Mouse (Mus musculus) neural tube, embryonic 15.5 days (tissue): Measurements from ENCODE around the gene Pfkp. TPM values are rescaled to one million over a fixed set of nuclear protein-coding genes. Genes with fewer than 3 reads are reported as not detected.

Source experiments
- ATAC-seq: fragments of 200-750 bp; cut with Nextera tagmentation; 2 replicates; pipeline ENCODE4 v1.8.0; 2017; ENCODE audit warnings: mild to moderate bottlenecking, moderate TSS enrichment, moderate library complexity; ENCODE audit not compliant: low FRiP score
- H3K27ac ChIP-seq: fragments of 300-500 bp; sonication (generic); replicated peaks from 2 replicates; pipeline ENCODE4 v1.5.1; 2015; ENCODE audit warnings: mild to moderate bottlenecking, inconsistent platforms
- H3K27me3 ChIP-seq: fragments of 300-500 bp; sonication (generic); replicated peaks from 2 replicates; pipeline ENCODE4 v1.6.1; 2015; ENCODE audit warnings: inconsistent platforms
- H3K36me3 ChIP-seq: fragments of 300-500 bp; sonication (generic); 2 replicates; pipeline ENCODE4 v1.6.1; 2015; ENCODE audit warnings: inconsistent platforms
- H3K4me1 ChIP-seq: fragments of 300-500 bp; sonication (generic); 2 replicates; pipeline ENCODE4 v1.6.1; 2015; ENCODE audit warnings: inconsistent platforms
- H3K4me2 ChIP-seq: fragments of 300-500 bp; sonication (generic); 2 replicates; pipeline ENCODE4 v1.6.1; 2015; ENCODE audit warnings: inconsistent platforms, mild to moderate bottlenecking, moderate library complexity
- H3K4me3 ChIP-seq: fragments of 300-500 bp; sonication (generic); replicated peaks from 2 replicates; pipeline ENCODE4 v1.5.1; 2015; ENCODE audit warnings: mild to moderate bottlenecking, inconsistent platforms
- H3K9ac ChIP-seq: fragments of 300-500 bp; sonication (generic); replicated peaks from 2 replicates; pipeline ENCODE4 v1.6.1; 2015; ENCODE audit warnings: mild to moderate bottlenecking, inconsistent platforms
- H3K9me3 ChIP-seq: fragments of 300-500 bp; sonication (generic); replicated peaks from 2 replicates; pipeline ENCODE4 v1.6.1; 2016; ENCODE audit warnings: inconsistent platforms
- WGBS: fragments of 180-500 bp; shearing (Covaris S2); methylation state at CpG from one replicate; pipeline ENCODE4 v1.1.7; 2015; ENCODE audit warnings: mixed read lengths; 5-methylcytosine and 5-hydroxymethylcytosine counted together
- polyA plus RNA-seq: library from polyadenylated mRNA; unstranded; fragments of >200 nt; fragmentation: Nextera tagmentation; extraction: Ambion mirVana; gene quantifications from 2 replicates; pipeline ENCODE4 v1.2.1, GENCODE M21; 2015

Gene Pfkp
- polyA plus RNA-seq, 1 experiment from 2014 or later: 554 TPM

DNA sequence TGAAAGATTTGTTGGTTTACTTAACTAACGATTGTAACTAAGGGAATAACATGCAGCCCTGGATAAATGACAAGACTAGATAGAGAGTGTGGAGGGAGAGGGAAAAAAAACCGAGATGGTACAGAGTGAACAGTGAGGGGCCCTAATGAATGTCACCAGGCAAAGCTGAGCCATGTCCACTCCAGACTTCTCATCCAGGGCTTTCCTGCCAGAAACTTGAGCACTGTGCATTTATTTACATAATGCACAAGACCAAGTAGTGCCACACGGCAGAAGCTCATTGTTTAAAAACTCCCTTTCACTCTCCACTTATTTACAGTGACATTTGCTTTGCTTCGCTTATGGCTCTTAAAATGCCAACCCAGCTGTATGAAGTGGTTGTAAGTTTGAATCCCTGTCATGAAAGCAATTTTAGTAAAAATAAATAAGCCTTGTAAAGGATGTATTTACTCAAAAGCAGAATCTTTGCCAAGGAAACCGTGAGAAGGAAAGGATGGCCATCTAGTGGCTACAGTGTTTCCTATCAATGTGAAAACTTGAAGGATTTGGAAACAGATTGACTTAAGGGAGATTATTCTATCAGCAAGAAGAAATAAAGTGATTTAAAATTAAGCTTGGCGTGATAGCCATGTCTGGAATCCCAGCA, 113.2 kb downstream of the Pfkp start:
- no peaks in the 10 kb centered on the region for H3K9me3 ChIP-seq
- H3K9ac ChIP-seq: no peak overlapping the region
- no peak overlapping the region for H3K4me3 ChIP-seq
- H3K4me2 ChIP-seq: peak overlapping the region; percentile 38
- WGBS: 37% methylated on average over 6 of the region's 6 CpGs
- H3K4me1 ChIP-seq: 0 out of 2 replicates have a peak, but pooled peaks cover 4% of the 10 kb centered on the region
- H3K27me3 ChIP-seq: no peaks in the 10 kb centered on the region
- H3K27ac ChIP-seq: no peak overlapping the region
- ATAC-seq: peak; percentile 47; the same call in 1 of the 2 replicates
- H3K36me3 ChIP-seq: no peaks in the 10 kb centered on the region

DNA sequence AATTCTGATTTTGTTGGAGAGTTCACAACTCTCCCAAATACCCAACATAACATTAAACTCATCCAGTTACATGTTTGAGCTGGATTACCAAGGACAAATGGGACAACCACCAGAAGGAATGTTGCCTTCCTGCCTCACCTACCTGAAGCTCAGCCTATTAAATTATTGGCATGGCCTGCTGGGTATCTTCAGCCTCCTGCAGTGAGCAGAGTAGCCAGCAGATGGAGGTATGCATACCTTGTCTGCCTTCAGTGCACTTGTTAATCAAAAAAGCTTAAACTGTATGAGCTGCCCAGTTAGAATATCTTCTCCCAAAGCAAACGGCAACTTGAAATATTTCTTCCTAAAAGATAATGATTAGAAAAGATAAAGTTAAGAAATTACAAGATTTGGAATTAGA, 115.9 kb downstream of the Pfkp start:
- Histone ChIP-seq H3K4me1 (0 out of 2 replicates have a peak, but pooled peaks cover 4% of the 10 kb centered on the region), H3K36me3 (no peaks in the 10 kb centered on the region), H3K27me3 (no peaks in the 10 kb centered on the region), H3K9me3 (no peaks in the 10 kb centered on the region), H3K27ac (no peak overlapping the region), H3K4me2 (no peak overlapping the region), H3K4me3 (no peak overlapping the region), H3K9ac (no peak overlapping the region)
- no peak for ATAC-seq
- 87% methylated on average over 1 of the region's 1 CpGs for WGBS

Other genes with a start within 250 kb of the Pfkp start
- 41.7 and 52.6 TPM in 2 replicates for gene Pitrm1, start 100.6 kb downstream of the Pfkp start, polyA plus RNA-seq